Mouse (Mus musculus) MEL (cell line): ENCODE data around the gene Tmem164.

ENCODE experiments used
- CTCF ChIP-seq, 3 experiments: IDR thresholded peaks in 2 of 3; conservative IDR thresholded peaks in 1 of 3; 2 replicates each; pipeline ENCODE4 v1.5.1; 2011 to 2012; ENCODE audit warnings: low read length in 3 of 3, low read depth in 2 of 3, mild to moderate bottlenecking in 2 of 3, improper control_type of control experiment in 1 of 3, inconsistent platforms in 1 of 3, mixed read lengths in 1 of 3, moderate library complexity in 1 of 3; ENCODE audit not compliant: control insufficient read depth in 1 of 3, insufficient read depth in 1 of 3, poor library complexity in 1 of 3, severe bottlenecking in 1 of 3
- POLR2A ChIP-seq, 2 experiments: IDR thresholded peaks; 2 replicates each; pipeline ENCODE4 v1.6.1; 2011 to 2012; ENCODE audit warnings: low read length in 2 of 2, mild to moderate bottlenecking in 2 of 2, control low read depth in 1 of 2, improper control_type of control experiment in 1 of 2, low read depth in 1 of 2, moderate library complexity in 1 of 2; ENCODE audit not compliant: control insufficient read depth in 1 of 2, insufficient read depth in 1 of 2, poor library complexity in 1 of 2
- RCOR1 ChIP-seq: IDR thresholded peaks from 2 replicates; pipeline ENCODE4 v1.6.1; 2012; ENCODE audit warnings: low read depth, mild to moderate bottlenecking, inconsistent platforms, low read length, improper control_type of control experiment
- TAL1 ChIP-seq: IDR thresholded peaks from 2 replicates; pipeline ENCODE4 v1.6.1; 2012; ENCODE audit warnings: mild to moderate bottlenecking, inconsistent platforms, low read length, moderate library complexity, mixed read lengths

DNA sequence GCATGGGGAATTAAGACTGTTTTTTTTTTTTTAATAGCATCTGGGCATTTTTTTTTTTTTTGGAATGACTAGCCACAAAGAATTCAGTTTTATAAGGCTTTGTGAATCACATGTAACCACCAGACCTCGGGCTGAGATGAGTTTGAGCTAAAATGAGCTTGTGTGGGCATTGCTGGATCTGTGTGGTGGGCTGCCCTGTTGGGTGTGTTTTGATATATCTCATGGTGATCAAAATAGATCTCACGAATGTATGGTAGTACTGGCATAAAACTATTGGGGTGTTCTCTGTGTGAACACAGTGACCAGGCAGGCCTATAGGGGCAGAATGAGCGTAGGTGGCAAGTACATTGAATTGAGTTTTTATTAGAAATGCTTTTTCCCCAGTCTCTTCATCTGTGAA is 67.4 kb downstream of the Tmem164 start:
- no peak for TF ChIP-seq POLR2A (IDR thresholded peaks at IDR 0.05; ENCODE audit: control insufficient read depth in 1 of 2, insufficient read depth in 1 of 2, low read depth in 1 of 2, low read length in 2 of 2, poor library complexity in 1 of 2)
- TF ChIP-seq TAL1, result no peak
- no peak for TF ChIP-seq CTCF (IDR thresholded peaks at IDR 0.05 in 2 of 3, conservative IDR thresholded peaks at IDR 0.05 in 1 of 3; ENCODE audit: control insufficient read depth in 1 of 3, insufficient read depth in 1 of 3, low read depth in 2 of 3, low read length in 3 of 3, poor library complexity in 1 of 3, severe bottlenecking in 1 of 3)
- TF ChIP-seq RCOR1, result no peak
